Mouse (Mus musculus) C2C12 (cell line): ENCODE data around the gene Galnt7.

Experiments
- CTCF ChIP-seq: IDR thresholded peaks from one replicate; pipeline ENCODE4 v1.5.1; 2011; ENCODE audit not compliant: control insufficient read depth, insufficient read depth, insufficient read length
- MAX ChIP-seq: IDR thresholded peaks from one replicate; pipeline ENCODE4 v1.6.1; 2011; ENCODE audit warnings: mild to moderate bottlenecking, control low read depth
- MYOG ChIP-seq: IDR thresholded peaks from one replicate; pipeline ENCODE4 v1.6.1; 2011; ENCODE audit not compliant: control insufficient read depth, insufficient read length; ENCODE audit errors: extremely low read depth
- USF1 ChIP-seq: IDR thresholded peaks from one replicate; pipeline ENCODE4 v1.6.1; 2011; ENCODE audit warnings: low read depth, mild to moderate bottlenecking, control low read depth, moderate library complexity

GRCm38 (mm10) chr8:57552102-57553032 is 100.5 kb downstream of the Galnt7 start:
- TF ChIP-seq CTCF (no peak), USF1 (no peak), MAX (no peak), MYOG (no peak)
